Mouse (Mus musculus): ENCODE measurements around the gene Gnl3l. TPM values are rescaled to one million over a fixed set of nuclear protein-coding genes. Genes with fewer than 3 reads are reported as not detected.

Gnl3l gene
- polyA plus RNA-seq (2016; fragmentation: Nextera tagmentation; extraction: Ambion mirVana), result 38.6 and 40.1 TPM in 2 replicates

DNA sequence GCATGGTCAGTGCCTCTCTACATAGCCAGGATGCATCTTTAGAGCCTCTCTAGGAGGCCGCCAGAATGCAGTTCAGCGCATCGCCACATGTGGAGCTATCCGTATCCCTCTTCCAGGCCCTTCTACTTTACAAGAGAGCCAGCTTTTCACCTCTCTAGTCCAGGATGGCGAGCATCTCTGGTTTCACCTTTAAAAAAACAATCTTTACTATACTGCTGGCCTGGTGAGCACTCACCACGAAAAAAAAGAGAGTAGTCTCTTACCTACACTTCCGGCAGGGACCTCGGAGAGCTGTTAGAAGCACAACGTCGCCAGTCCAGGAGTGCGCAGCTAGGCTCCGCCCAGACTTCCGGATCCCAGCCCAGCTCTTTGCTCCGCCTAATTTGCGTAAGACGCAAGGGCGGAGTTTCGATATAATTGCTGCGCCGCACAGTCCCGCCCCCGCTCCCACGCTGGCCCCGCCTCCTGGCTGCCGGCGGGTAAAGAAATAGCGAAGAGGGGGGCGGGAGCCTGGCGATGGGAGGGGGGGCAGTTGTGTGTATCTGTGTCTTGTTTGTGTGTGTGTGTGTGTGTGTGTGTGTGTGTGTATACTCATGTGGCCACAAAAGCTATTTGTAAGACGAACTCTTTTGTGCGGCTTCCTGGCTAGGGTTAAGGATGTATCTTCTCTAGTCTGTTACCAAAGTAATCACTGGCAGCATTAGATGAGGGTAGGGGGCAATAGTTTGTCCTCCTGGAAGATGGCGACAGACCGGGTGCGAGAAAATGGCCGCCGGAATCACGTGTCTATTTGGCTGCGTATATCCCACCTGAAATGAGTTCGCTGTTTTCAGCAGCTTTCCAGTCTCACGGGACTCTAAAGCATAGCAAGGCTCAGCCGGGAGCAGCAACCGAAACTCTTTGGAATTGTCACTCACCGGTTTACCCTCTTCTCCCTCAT lies at the start of gene Gnl3l:
Gene Gnl3l, minus strand, starts transcription at position 385 of the 940 bp plus-strand sequence.
- Histone ChIP-seq H3K27ac (peak within 1 kb of the TSS; percentile 89), H3K4me3 (peak within 1 kb of the TSS; percentile 55), H3K36me3 (peaks cover 22% of the 10 kb centered on the region; the same call in 1 of the 2 replicates), H3K27me3 (ENCODE audit: insufficient read depth, poor library complexity, severe bottlenecking) (no peaks in the 10 kb centered on the region), H3K9me3 (no peaks in the 10 kb centered on the region), H3K4me1 (replicated peaks) (peaks cover 12% of the 10 kb centered on the region)
- peak; percentile 87 for DNase-seq (ENCODE audit: low spot score)
- 24% methylated on average over 43 of the region's 43 CpGs for WGBS

DNA sequence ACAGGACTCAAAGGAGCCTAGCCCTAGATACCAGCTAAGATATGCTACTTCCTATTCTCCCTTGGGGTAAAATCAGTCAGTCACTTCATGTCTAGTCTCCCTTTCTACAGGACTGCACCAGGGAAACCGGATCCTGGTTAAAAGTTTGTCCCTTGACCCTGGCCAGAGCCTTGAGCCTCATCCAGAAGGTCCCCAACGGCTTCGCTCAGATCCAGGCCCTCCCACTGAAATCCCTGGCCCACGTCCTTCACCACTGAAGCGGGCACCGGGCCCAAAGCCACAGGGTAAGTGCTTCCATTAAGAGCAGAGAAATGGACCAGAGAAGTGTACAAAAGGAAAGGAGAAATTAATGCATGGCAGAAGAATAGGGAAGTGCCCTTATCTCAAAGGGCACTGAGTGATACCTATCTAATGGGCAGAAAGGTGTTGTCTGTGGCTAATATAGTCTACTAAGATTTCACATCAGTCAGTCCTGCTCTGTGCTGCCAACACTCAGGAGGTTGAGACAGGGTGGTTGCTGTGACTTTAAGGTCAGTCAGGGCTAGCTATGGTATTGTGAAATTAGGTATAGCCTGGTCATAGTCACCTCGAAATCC lies 49.0 kb upstream of the Gnl3l start:
- Histone ChIP-seq H3K4me3 (no peak overlapping the region), H3K9me3 (no peaks in the 10 kb centered on the region), H3K27me3 (ENCODE audit: insufficient read depth, poor library complexity, severe bottlenecking) (peaks cover 17% of the 10 kb centered on the region), H3K27ac (no peak overlapping the region), H3K4me1 (replicated peaks) (no peaks in the 10 kb centered on the region), H3K36me3 (peaks cover 45% of the 10 kb centered on the region)
- 82% methylated on average over 7 of the region's 7 CpGs for WGBS
- no peak for DNase-seq (ENCODE audit: low spot score)

DNA sequence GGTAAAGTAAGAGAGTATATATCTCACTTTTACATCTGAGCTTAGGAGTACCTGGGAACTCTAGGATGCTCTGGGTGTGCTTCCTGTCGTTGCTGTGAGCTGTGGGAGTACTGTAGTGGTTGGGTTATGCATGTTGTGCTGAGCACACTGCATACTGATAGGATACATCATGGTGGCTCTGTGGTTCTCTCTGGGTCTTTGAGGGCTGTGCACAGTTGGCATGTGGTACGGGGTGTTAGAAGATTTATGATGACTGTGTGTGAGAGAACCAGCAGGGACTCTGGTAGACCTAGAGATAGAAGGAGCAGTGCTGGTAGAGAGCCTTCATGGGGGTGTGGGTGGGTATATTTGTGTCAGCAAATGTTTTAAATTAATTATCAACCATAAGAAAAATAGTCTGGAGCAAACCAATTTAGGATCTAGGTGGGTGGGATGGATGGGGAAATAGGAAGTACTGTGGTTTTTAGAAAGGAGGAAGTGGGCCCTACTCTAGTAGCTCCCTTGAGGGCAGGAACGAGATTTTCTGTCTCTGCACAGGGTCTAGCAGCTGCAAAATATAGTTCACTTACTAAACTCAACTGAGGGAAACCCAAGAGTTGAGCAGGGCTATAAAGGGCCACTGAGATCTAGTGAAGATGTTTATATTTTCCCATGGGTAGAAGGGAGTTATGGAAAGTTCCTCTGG lies 44.6 kb upstream of the Gnl3l start:
- H3K27me3 ChIP-seq (ENCODE audit: insufficient read depth, poor library complexity, severe bottlenecking), result peaks cover 16% of the 10 kb centered on the region
- DNase-seq (ENCODE audit: low spot score), result no peak
- H3K27ac ChIP-seq, result no peak overlapping the region
- no peaks in the 10 kb centered on the region for H3K9me3 ChIP-seq
- no peak overlapping the region for H3K4me3 ChIP-seq
- H3K36me3 ChIP-seq, result peaks cover 14% of the 10 kb centered on the region
- 76% methylated on average over 3 of the region's 3 CpGs for WGBS
- no peaks in the 10 kb centered on the region for H3K4me1 ChIP-seq (replicated peaks)

DNA sequence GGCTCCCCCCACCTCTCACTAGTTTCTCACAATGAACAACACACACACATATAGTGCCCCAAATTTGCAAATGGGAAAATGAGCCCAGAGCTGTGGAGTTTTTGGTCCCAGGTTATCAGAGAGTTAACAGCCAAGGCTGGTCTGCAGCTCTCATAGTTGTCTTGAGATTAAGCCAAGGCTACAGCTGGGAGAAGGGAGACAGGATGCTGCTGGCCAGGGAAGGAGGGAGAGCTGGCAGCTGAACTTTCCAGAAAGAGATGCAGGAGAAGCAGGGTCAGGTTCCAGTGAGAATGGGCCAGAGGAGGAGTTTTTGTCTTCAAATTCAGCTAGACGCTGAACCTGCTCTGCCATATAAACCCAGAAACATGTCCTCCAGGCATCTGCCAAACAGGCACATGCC lies 42.2 kb upstream of the Gnl3l start:
- Histone ChIP-seq H3K4me1 (replicated peaks) (peaks cover 3% of the 10 kb centered on the region; the same call in 1 of the 2 replicates), H3K36me3 (0 out of 2 replicates have a peak, but pooled peaks cover 7% of the 10 kb centered on the region), H3K27me3 (ENCODE audit: insufficient read depth, poor library complexity, severe bottlenecking) (peaks cover 18% of the 10 kb centered on the region), H3K27ac (no peak overlapping the region), H3K4me3 (no peak overlapping the region), H3K9me3 (no peaks in the 10 kb centered on the region)
- WGBS, result 79% methylated on average over 1 of the region's 1 CpGs
- DNase-seq (ENCODE audit: low spot score), result no peak

DNA sequence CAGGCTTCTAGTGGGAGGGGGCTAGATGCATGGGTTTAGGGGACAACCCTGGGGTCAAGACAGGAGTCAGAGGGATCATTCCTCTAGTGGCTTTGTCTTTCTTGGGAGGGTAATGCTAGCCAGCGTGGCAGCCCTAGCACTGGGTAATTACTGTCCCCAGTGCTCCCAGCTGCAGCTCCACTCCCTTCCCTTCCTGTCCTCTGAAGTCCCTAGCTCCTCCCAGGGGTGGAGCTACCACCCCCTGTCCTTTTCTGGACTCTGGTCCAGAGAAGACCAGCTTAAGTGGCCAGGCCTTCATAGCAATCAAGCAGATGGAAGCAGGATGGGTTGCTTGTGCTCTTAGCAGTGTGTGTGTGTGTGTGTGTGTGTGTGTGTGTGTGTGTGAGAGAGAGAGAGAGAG lies 38.4 kb upstream of the Gnl3l start:
- H3K27me3 ChIP-seq (ENCODE audit: insufficient read depth, poor library complexity, severe bottlenecking), result peaks cover 9% of the 10 kb centered on the region; the same call in 1 of the 2 replicates
- no peaks in the 10 kb centered on the region for H3K9me3 ChIP-seq
- no peak for DNase-seq (ENCODE audit: low spot score)
- H3K36me3 ChIP-seq, result 0 out of 2 replicates have a peak, but pooled peaks cover 7% of the 10 kb centered on the region
- peaks cover 5% of the 10 kb centered on the region; the same call in 1 of the 2 replicates for H3K4me1 ChIP-seq (replicated peaks)
- WGBS, result 17% methylated on average over 1 of the region's 1 CpGs
- no peak overlapping the region for H3K4me3 ChIP-seq
- no peak overlapping the region for H3K27ac ChIP-seq

DNA sequence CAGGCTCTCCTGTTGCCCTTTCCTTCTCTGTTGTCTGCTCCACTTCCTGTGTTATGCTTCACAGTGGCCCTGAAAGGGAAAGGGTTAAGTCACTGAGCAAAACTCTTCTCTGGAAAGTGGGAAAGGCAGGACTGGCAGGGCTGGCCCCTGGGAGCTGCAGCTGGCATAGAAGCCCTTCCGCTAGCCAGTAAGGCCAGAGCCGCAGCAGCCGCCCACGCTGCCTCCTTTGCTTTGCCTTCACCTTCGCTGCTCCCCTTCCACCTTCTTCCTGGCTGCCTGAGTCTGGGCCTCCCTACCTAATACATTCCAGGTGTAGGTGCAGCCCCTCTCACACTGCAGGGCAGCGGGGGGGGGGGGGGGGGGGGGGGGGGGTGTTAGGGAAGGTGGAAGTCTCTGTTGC lies 37.4 kb upstream of the Gnl3l start:
- WGBS, result 54% methylated on average over 5 of the region's 6 CpGs
- H3K27me3 ChIP-seq (ENCODE audit: insufficient read depth, poor library complexity, severe bottlenecking), result peaks cover 9% of the 10 kb centered on the region; the same call in 1 of the 2 replicates
- no peaks in the 10 kb centered on the region for H3K9me3 ChIP-seq
- H3K4me3 ChIP-seq, result no peak overlapping the region
- DNase-seq (ENCODE audit: low spot score), result peak; percentile 3
- 0 out of 2 replicates have a peak, but pooled peaks cover 7% of the 10 kb centered on the region for H3K36me3 ChIP-seq
- H3K27ac ChIP-seq, result no peak overlapping the region
- peaks cover 11% of the 10 kb centered on the region for H3K4me1 ChIP-seq (replicated peaks)

DNA sequence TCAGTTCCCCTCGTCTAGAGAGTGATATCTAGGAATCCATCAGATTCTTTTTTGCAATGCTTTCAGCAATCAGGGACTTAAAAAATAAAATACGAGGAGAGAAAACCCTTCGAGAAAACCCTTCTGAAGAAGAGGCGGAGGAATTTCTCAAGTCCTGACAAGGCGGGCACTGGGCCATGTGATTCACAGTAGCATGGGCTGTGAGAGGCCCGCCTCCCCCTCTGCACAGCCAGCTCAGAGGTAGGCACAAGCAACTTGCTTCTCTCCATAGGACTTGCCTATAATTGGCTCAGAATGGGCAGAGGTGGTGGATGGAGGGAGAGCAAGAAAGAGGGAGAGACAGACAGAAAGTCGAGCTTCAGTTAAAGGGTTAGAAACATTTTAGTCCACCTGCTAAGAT lies 33.2 kb upstream of the Gnl3l start:
- Histone ChIP-seq H3K4me3 (no peak overlapping the region), H3K4me1 (replicated peaks) (peaks cover 26% of the 10 kb centered on the region), H3K27me3 (ENCODE audit: insufficient read depth, poor library complexity, severe bottlenecking) (no peaks in the 10 kb centered on the region; the same call in 1 of the 2 replicates), H3K27ac (no peak overlapping the region), H3K9me3 (0 out of 2 replicates have a peak, but pooled peaks cover 3% of the 10 kb centered on the region), H3K36me3 (no peaks in the 10 kb centered on the region)
- no peak for DNase-seq (ENCODE audit: low spot score)
- 75% methylated on average over 7 of the region's 7 CpGs for WGBS

DNA sequence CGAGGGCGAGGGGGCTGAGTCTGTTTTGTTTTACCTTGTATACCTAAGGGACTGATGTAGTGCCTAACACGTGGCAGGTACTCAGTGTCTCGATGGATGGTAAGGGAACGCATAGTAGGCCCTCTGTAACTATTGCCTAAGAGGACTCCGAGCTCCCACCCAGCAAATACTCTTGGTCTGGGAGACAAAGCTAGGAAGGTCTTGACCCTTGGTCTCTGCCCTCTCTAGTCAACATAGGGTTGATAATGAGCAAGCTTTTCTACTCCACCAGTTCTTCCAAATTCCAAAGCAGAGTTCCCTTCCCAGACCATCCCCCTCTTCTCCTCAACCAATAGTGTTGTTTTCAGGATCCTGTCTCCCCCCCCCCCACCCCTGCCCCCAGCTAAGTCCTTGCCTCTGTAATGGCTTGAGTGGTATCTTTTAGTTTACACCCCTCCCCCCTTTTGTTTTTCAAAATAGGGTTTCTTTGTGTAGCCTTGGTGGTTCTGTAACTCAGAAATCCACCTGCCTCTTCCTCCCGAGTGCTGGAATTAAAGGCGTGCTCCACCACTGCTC lies 32.6 kb upstream of the Gnl3l start:
- H3K9me3 ChIP-seq, result 0 out of 2 replicates have a peak, but pooled peaks cover 3% of the 10 kb centered on the region
- no peak overlapping the region for H3K27ac ChIP-seq
- DNase-seq (ENCODE audit: low spot score), result no peak
- H3K36me3 ChIP-seq, result no peaks in the 10 kb centered on the region
- H3K27me3 ChIP-seq (ENCODE audit: insufficient read depth, poor library complexity, severe bottlenecking), result no peaks in the 10 kb centered on the region; the same call in 1 of the 2 replicates
- peaks cover 26% of the 10 kb centered on the region for H3K4me1 ChIP-seq (replicated peaks)
- H3K4me3 ChIP-seq, result peak overlapping the region; percentile 67; the same call in 1 of the 2 replicates
- 43% methylated on average over 8 of the region's 8 CpGs for WGBS

DNA sequence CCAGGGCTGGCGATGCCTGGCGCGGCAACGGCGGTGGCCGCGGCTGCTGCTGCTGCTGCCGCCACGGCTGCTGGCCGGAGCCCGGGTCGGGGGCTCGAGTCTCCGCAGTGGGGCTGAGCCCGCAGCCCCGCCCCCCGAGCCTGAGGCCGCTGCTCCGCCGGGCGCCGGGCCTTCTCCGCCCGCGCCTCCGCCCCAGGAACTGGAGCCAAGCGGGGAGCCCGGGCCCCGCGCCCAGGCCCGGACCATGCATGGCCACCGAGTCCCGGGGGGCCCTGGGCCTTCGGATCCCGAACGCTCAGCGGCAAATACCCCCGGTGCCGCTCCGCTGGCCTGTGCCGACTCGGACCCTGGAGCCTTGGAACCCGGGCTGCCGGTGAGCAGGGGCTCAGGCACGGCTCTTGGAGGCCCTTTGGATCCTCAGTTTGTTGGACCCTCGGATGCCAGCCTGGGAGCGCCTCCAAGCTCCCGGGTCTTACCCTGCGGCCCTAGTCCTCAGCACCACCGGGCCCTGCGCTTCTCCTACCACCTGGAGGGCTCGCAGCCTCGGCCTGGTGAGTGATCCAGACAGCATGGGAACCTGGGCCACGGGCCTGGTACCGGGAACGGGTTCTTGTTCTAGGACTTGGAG lies 30.4 kb upstream of the Gnl3l start:
- peak; percentile 39 for DNase-seq (ENCODE audit: low spot score)

DNA sequence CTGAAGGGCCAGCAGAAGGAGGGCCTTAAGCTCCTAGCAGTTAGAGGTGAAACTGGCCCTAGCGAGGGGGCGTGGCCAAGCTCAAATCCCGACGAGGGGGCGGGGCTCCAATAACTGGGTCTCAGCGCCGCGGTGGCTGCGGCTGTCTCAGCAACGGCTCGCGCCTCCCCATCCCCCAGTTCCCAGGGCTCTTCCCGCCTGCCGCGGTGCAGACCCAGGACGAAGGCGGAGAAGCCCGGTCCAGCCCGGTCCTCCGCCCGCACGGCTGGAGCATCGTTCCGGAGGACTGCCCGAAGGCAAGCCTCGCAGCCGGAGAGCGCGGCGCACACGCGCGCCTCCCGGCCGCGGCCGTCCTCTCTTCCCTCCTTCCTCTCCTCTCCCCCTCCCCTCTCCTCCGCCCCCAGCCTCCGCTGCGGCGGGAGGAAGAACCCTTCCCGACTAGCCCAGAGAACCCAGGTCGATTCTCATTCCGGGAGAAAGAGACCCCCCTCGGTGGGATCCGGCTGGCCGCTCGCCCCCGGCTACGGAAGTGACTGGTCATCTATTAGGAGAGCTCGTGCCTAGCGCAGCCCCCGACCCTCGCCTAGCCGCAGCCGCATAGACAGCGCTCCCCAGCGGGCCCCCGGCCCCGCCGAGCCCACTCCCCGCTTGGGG lies 29.8 kb upstream of the Gnl3l start:
- Histone ChIP-seq H3K36me3 (no peaks in the 10 kb centered on the region), H3K27me3 (ENCODE audit: insufficient read depth, poor library complexity, severe bottlenecking) (no peaks in the 10 kb centered on the region; the same call in 1 of the 2 replicates), H3K27ac (peak overlapping the region; percentile 93), H3K4me1 (replicated peaks) (peaks cover 22% of the 10 kb centered on the region), H3K9me3 (0 out of 2 replicates have a peak, but pooled peaks cover 3% of the 10 kb centered on the region), H3K4me3 (peak overlapping the region; percentile 67)
- DNase-seq (ENCODE audit: low spot score), result peak; percentile 87
- WGBS, result 20% methylated on average over 52 of the region's 62 CpGs

More for the DNA sequence above, 30.4 kb upstream of the Gnl3l start:
- Histone ChIP-seq H3K36me3 (no peaks in the 10 kb centered on the region), H3K27me3 (ENCODE audit: insufficient read depth, poor library complexity, severe bottlenecking) (no peaks in the 10 kb centered on the region; the same call in 1 of the 2 replicates), H3K27ac (peak overlapping the region; percentile 93), H3K9me3 (0 out of 2 replicates have a peak, but pooled peaks cover 3% of the 10 kb centered on the region), H3K4me1 (replicated peaks) (peaks cover 22% of the 10 kb centered on the region), H3K4me3 (peak overlapping the region; percentile 67)
- WGBS, result 29% methylated on average over 56 of the region's 56 CpGs

DNA sequence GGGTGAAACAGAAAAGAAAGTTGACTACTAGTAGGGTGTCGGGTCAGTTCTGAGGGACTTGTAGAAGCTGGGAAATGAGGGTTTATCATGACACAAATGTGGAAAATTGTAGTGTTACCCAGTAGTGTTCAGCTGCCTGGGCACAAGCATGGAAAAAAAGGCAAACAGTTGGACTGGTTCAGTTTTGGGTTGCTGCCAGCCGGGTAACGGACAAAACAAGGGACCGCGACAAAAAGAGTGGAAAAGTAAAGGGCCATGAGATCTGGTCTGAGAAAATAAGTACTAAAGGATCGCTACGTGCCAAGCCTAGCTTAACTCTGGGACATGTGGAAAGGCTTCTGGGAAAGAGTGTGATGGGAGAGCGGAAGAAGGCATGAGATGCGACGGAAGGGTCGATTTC lies 29.2 kb upstream of the Gnl3l start:
- H3K4me1 ChIP-seq (replicated peaks), result peaks cover 22% of the 10 kb centered on the region
- H3K27ac ChIP-seq, result peak overlapping the region; percentile 93
- H3K9me3 ChIP-seq, result 0 out of 2 replicates have a peak, but pooled peaks cover 3% of the 10 kb centered on the region
- H3K36me3 ChIP-seq, result no peaks in the 10 kb centered on the region
- peak overlapping the region; percentile 67 for H3K4me3 ChIP-seq
- H3K27me3 ChIP-seq (ENCODE audit: insufficient read depth, poor library complexity, severe bottlenecking), result no peaks in the 10 kb centered on the region; the same call in 1 of the 2 replicates
- 46% methylated on average over 11 of the region's 11 CpGs for WGBS
- DNase-seq (ENCODE audit: low spot score), result no peak
